Mouse (Mus musculus) layer of hippocampus, postnatal 10 days (tissue): ENCODE data around the gene Dedd2. TPM values are rescaled to one million over a fixed set of nuclear protein-coding genes. Genes with fewer than 3 reads are reported as not detected.
"Not testable (repeated sequence)": the region's sequence is repeated elsewhere in the genome, so short reads cannot be mapped to it uniquely, and the experiment has no call there.

Experiments used
- DNase-seq, 2 experiments: peaks; one replicate each; pipeline ENCODE4 v3.0.0; 2021; ENCODE audit warnings: low spot score in 2 of 2
- long read RNA-seq: library from polyadenylated mRNA; stranded (forward); transcript quantifications from one replicate; pipeline ENCODE4 v2.0.0, GENCODE M21; 2023
- total RNA-seq, 2 experiments: library from RNA; stranded (reverse); gene quantifications; 2 replicates each; pipeline ENCODE4 v1.2.3; 2021

Gene Dedd2
- 10 to 100 TPM; 22.2 to 26.3 TPM for total RNA-seq
- long read RNA-seq, full-length matches to known transcripts: 4 of 23 reads
- long read RNA-seq, partial matches to known transcripts: 3 of 23 reads
- long read RNA-seq, other reads (novel, unspliced or antisense): 16 of 23 reads

- no peak for DNase-seq
These were observed at the start of gene Dedd2 for GRCm38 (mm10) chr7:25220457-25221101. Dedd2 (minus strand) TSS chr7:25220615.

- peak; percentile 9 to 12 for DNase-seq
These were observed 49.3 kb upstream of the Dedd2 start for GRCm38 (mm10) chr7:25269545-25270271.

GRCm38 (mm10) chr7:25269029-25269428 lies 48.6 kb upstream of the Dedd2 start:
- no peak for DNase-seq

GRCm38 (mm10) chr7:25268588-25268987 lies 48.2 kb upstream of the Dedd2 start:
- DNase-seq: no peak

- peak; percentile 97 to 99 for DNase-seq
These were observed 47.5 kb upstream of the Dedd2 start for GRCm38 (mm10) chr7:25267751-25268463.

- DNase-seq: peak; percentile 98
These were observed 46.9 kb upstream of the Dedd2 start, which contains the start of gene Cic for GRCm38 (mm10) chr7:25267301-25267750. Cic (plus strand) TSS chr7:25267704.

- no peak for DNase-seq
These were observed 46.0 kb upstream of the Dedd2 start for GRCm38 (mm10) chr7:25266180-25266962.

GRCm38 (mm10) chr7:25265743-25266142 lies 45.3 kb upstream of the Dedd2 start:
- DNase-seq: not testable (repeated sequence)

GRCm38 (mm10) chr7:25263968-25264870 lies 43.8 kb upstream of the Dedd2 start:
- no peak for DNase-seq

- DNase-seq: no peak
These were observed 41.5 kb upstream of the Dedd2 start for GRCm38 (mm10) chr7:25261896-25262295.

- DNase-seq: peak in 1 of 2 experiments; percentile 23
These were observed 31.4 kb upstream of the Dedd2 start for GRCm38 (mm10) chr7:25251822-25252221.

- DNase-seq: peak; percentile 68 to 74
These were observed 30.8 kb upstream of the Dedd2 start for GRCm38 (mm10) chr7:25251071-25251791.

GRCm38 (mm10) chr7:25250141-25250972 lies 29.9 kb upstream of the Dedd2 start, which contains the start of gene Erf:
Erf (minus strand) TSS chr7:25250761.
- DNase-seq: peak; percentile 95 to 97

- peak; percentile 75 to 79 for DNase-seq
These were observed 29.1 kb upstream of the Dedd2 start for GRCm38 (mm10) chr7:25249314-25250140.

- DNase-seq: no peak
These were observed 28.5 kb upstream of the Dedd2 start for GRCm38 (mm10) chr7:25248846-25249313.

- peak; percentile 78 to 81 for DNase-seq
These were observed 27.7 kb upstream of the Dedd2 start for GRCm38 (mm10) chr7:25248018-25248647.
